Comparison of ENCODE assay signal across 25 mouse cellular contexts in the genomic region with DNA sequence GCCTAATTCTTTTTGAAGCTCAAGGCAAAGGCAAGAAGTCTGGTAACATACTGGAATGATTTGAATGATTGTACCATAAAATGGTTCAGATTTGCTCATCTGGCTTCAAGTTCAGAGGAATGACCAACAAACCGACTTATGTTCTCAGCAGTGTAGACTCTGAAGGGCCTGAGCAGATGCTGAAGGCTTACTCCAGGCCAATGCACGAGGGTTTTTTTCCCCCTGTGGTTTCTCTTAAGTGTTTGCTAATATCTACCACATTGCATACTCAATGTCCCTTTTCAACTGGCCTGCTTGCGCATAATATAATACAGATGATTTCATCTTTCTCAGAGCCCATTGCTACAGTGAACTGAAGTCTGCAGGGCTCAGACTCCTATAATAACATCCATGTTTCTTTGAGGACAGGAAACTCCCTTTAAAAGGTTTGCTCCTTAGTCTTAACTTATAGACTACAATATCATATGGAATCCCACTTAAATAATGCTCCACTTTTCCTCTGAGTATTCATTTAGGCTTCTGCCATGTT.
A peak's percentile ranks its signal among the peaks of the same experiment; 100 is the strongest.
DNase-seq lines count a peak whose midpoint lies in the region; ATAC-seq and TF ChIP-seq lines count a peak whose summit lies in the region.
"Had no signal": no experiment of that assay in that cellular context is flagged by ENCODE, and none has a peak within 500 bp of the region (broad histone marks: within the 10 kb centered on the region; RNA-seq: fewer than 3 reads in every experiment).

No protein-coding gene starts in this region.

- WGBS in embryonic facial prominence, embryonic 11.5 days = 49% methylated on average over 3 of the region's 3 CpGs
- 66% methylated on average over 3 of the region's 3 CpGs for WGBS in forebrain, embryonic 10.5 days

- H3K4me2 ChIP-seq in embryonic facial prominence, embryonic 11.5 days (ENCODE audit: low read depth, low read length) = no peak overlapping the region
- H3K4me2 ChIP-seq: forebrain, embryonic 15.5 days; heart, embryonic 15.5 days; kidney, embryonic 15.5 days; liver, embryonic 11.5 days; neural tube, embryonic 13.5 days had no signal

- peak; percentile 6 for DNase-seq in gastrocnemius, postnatal 25 days
- no peak for DNase-seq in gastrocnemius, adult 2 months
- peak; percentile 85 for DNase-seq in embryonic facial prominence, embryonic 11.5 days (ENCODE audit: low spot score)
- peak; percentile 24 for DNase-seq in hindlimb bud, embryonic 11.5 days (ENCODE audit: extremely low spot score, low read depth, low spot score)
- peak; percentile 26 for DNase-seq in skeletal muscle tissue, adult 2 months (ENCODE audit: low read depth, low spot score)
- no peak for DNase-seq in forebrain, embryonic 10.5 days (ENCODE audit: extremely low spot score, low spot score)
- DNase-seq: adrenal gland, adult 8-10 months; B cell, adult 2 months; cerebellum, adult 11-12 months; cerebellum, postnatal 10 days; kidney, postnatal 36 days; liver, postnatal 0 days; midbrain, embryonic 14.5 days; retina, postnatal 1 day; thymus, postnatal 25 days had no signal

- H3K36me3 ChIP-seq in embryonic facial prominence, embryonic 11.5 days (replicated peaks; ENCODE audit: control insufficient read depth, insufficient read depth, low read depth, low read length) = no peaks in the 10 kb centered on the region
- H3K36me3 ChIP-seq in forebrain, embryonic 10.5 days (replicated peaks) = no peaks in the 10 kb centered on the region
- H3K36me3 ChIP-seq: forebrain, embryonic 15.5 days; heart, embryonic 15.5 days; kidney, embryonic 15.5 days; neural tube, embryonic 13.5 days had no signal

- no peak for TF ChIP-seq CTCF in gastrocnemius, adult 2 months (IDR thresholded peaks at IDR 0.05)

- no peak overlapping the region for H3K4me3 ChIP-seq in gastrocnemius, adult 2 months
- H3K4me3 ChIP-seq in embryonic facial prominence, embryonic 11.5 days (ENCODE audit: low read depth, low read length) = no peak overlapping the region
- no peak overlapping the region for H3K4me3 ChIP-seq in forebrain, embryonic 10.5 days
- H3K4me3 ChIP-seq: forebrain, embryonic 15.5 days; heart, embryonic 15.5 days; kidney, embryonic 15.5 days; neural tube, embryonic 13.5 days had no signal

- H3K27ac ChIP-seq in gastrocnemius, adult 2 months = no peak overlapping the region
- no peak overlapping the region for H3K27ac ChIP-seq in embryonic facial prominence, embryonic 11.5 days (replicated peaks; ENCODE audit: low read depth, low read length)
- H3K27ac ChIP-seq in forebrain, embryonic 10.5 days = no peak overlapping the region
- H3K27ac ChIP-seq: forebrain, embryonic 15.5 days; heart, embryonic 15.5 days; hindbrain, postnatal 0 days; kidney, embryonic 15.5 days; neural tube, embryonic 13.5 days had no signal

- peak; percentile 82; the same call in 1 of the 2 replicates for ATAC-seq in embryonic facial prominence, embryonic 11.5 days (replicated peaks; ENCODE audit: insufficient number of reproducible peaks, low FRiP score, low TSS enrichment, low read depth)
- no peak for ATAC-seq in megakaryocyte-erythroid progenitor cell, adult 5-6 weeks (replicated peaks; ENCODE audit: low FRiP score, low TSS enrichment, poor library complexity, severe bottlenecking)
- ATAC-seq: activated CD4-positive, CD25-positive, alpha-beta regulatory T cell, adult 4 months; forebrain, embryonic 15.5 days; hindbrain, postnatal 0 days; intestine, postnatal 0 days; liver, postnatal 0 days; lung, postnatal 0 days had no signal

- no peaks in the 10 kb centered on the region for H3K9me3 ChIP-seq in embryonic facial prominence, embryonic 11.5 days (replicated peaks; ENCODE audit: control insufficient read depth, low read length)
- no peaks in the 10 kb centered on the region for H3K9me3 ChIP-seq in forebrain, embryonic 10.5 days
- H3K9me3 ChIP-seq: forebrain, embryonic 15.5 days; heart, embryonic 15.5 days; kidney, embryonic 15.5 days; neural tube, embryonic 13.5 days had no signal

- H3K27me3 ChIP-seq in embryonic facial prominence, embryonic 11.5 days (ENCODE audit: control insufficient read depth, insufficient read depth, low read length) = no peaks in the 10 kb centered on the region
- no peaks in the 10 kb centered on the region for H3K27me3 ChIP-seq in forebrain, embryonic 10.5 days (ENCODE audit: poor library complexity, severe bottlenecking)
- H3K27me3 ChIP-seq: forebrain, embryonic 15.5 days; heart, embryonic 15.5 days; kidney, embryonic 15.5 days; neural tube, embryonic 13.5 days had no signal

- H3K9ac ChIP-seq in embryonic facial prominence, embryonic 11.5 days (replicated peaks; ENCODE audit: low read length) = no peak overlapping the region
- H3K9ac ChIP-seq: forebrain, embryonic 15.5 days; heart, embryonic 15.5 days; kidney, embryonic 15.5 days; liver, postnatal 0 days; neural tube, embryonic 13.5 days had no signal

- intact Hi-C loops in gastrocnemius, adult 2 months (cut with DNase I) = no loop called here

- no peaks in the 10 kb centered on the region for H3K4me1 ChIP-seq in embryonic facial prominence, embryonic 11.5 days (ENCODE audit: control insufficient read depth, insufficient read depth, low read length)
- H3K4me1 ChIP-seq in forebrain, embryonic 10.5 days = no peaks in the 10 kb centered on the region
- H3K4me1 ChIP-seq: forebrain, embryonic 15.5 days; heart, embryonic 15.5 days; kidney, embryonic 15.5 days; neural tube, embryonic 13.5 days had no signal

Comparison
In these comparisons a context has a peak if more than half of its experiments do, and no peak if none do; other contexts are left out.
1. DNase-seq: peak in gastrocnemius, postnatal 25 days (single experiment), embryonic facial prominence, embryonic 11.5 days (single experiment), hindlimb bud, embryonic 11.5 days (single experiment) and skeletal muscle tissue, adult 2 months (single experiment); none in gastrocnemius, adult 2 months (single experiment) and forebrain, embryonic 10.5 days (single experiment).